Mouse (Mus musculus): ENCODE measurements around the gene Tmem63b. TPM values are rescaled to one million over a fixed set of nuclear protein-coding genes. Genes with fewer than 3 reads are reported as not detected.

The Tmem63b gene
- polyA plus RNA-seq, 1 experiment from 2014 or later, result 35.6 TPM

DNA sequence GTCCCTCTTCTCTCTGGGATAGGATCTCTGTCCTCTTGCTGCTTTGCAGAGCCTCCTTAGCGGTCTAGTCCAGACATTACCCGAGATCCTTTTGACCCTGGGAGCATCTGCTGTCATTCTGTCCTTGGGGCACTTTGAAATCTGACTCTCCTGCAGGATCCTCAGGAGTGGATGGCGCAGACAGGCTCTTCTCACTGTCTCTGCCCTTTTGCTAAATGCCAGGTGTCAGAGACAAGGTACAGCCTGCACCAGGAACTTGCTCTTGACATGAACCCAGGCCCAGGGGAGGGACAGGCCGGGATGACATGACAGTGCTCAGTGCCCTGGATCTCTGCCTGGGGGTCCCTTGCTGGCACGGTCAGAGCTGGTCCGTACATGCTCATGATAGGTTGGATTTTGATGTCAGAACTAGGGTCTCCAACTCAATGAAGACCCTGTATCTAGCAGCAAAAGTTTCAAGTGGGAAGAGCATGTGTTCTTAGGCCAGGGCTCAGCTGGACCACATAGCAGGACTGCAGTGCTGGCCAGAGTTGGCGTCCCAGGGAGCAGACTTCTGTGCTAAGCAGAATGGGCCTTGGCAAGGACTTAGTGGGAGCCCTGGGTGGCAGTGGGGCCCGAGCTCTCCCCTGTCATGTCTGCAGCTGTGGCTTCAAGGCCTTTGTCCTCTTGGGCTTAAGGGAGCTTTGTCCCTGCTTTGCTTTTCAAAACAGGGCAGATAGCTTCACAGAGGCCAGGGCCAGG lies 41.4 kb upstream of the Tmem63b start:
- no peak overlapping the region for H3K4me3 ChIP-seq (ENCODE audit: low read length)

DNA sequence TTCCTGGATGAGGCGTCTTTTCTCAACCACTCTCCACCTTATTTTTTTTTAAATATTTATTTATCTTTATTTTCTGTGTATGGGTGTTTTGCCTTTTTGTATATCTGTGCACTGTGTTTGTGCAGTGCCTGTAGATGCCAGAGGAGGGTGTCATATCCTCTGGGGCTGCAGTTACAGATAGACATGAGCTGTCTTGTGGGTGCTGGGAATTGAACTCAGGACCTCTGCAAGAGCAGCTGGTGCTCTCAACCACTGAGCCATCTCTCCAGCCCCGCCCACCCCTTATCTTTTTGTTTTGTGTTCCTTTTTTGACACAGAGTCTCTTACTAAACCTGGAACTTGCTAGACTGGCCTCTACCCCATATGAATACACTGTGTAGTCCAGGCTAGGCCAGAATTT lies 40.8 kb upstream of the Tmem63b start:
- H3K9me3 ChIP-seq (ENCODE audit: low read length), result no peaks in the 10 kb centered on the region
- no peak overlapping the region for H3K4me2 ChIP-seq (replicated peaks; ENCODE audit: low read depth, low read length)
- no peak overlapping the region for H3K4me3 ChIP-seq (ENCODE audit: low read length)
- H3K27me3 ChIP-seq (ENCODE audit: insufficient read depth, low read length), result no peaks in the 10 kb centered on the region
- H3K27ac ChIP-seq (ENCODE audit: low read length), result no peak overlapping the region
- H3K9ac ChIP-seq (replicated peaks; ENCODE audit: low read length), result no peak overlapping the region
- ATAC-seq (ENCODE audit: low FRiP score, low TSS enrichment), result no peak
- 83% methylated on average over 2 of the region's 2 CpGs for WGBS
- no peaks in the 10 kb centered on the region for H3K4me1 ChIP-seq (ENCODE audit: insufficient read depth, low read length)
- H3K36me3 ChIP-seq (ENCODE audit: insufficient read depth, low read length), result no peaks in the 10 kb centered on the region

More for the DNA sequence above, 41.4 kb upstream of the Tmem63b start:
- no peaks in the 10 kb centered on the region for H3K9me3 ChIP-seq (ENCODE audit: low read length)
- no peak overlapping the region for H3K27ac ChIP-seq (ENCODE audit: low read length)
- no peaks in the 10 kb centered on the region for H3K36me3 ChIP-seq (ENCODE audit: insufficient read depth, low read length)
- peaks cover 5% of the 10 kb centered on the region for H3K27me3 ChIP-seq (ENCODE audit: insufficient read depth, low read length)
- no peak for ATAC-seq (ENCODE audit: low FRiP score, low TSS enrichment)
- no peak overlapping the region for H3K4me2 ChIP-seq (replicated peaks; ENCODE audit: low read depth, low read length)
- H3K9ac ChIP-seq (replicated peaks; ENCODE audit: low read length), result no peak overlapping the region
- peaks cover 6% of the 10 kb centered on the region; the same call in 1 of the 2 replicates for H3K4me1 ChIP-seq (ENCODE audit: insufficient read depth, low read length)
- 41% methylated on average over 8 of the region's 8 CpGs for WGBS

DNA sequence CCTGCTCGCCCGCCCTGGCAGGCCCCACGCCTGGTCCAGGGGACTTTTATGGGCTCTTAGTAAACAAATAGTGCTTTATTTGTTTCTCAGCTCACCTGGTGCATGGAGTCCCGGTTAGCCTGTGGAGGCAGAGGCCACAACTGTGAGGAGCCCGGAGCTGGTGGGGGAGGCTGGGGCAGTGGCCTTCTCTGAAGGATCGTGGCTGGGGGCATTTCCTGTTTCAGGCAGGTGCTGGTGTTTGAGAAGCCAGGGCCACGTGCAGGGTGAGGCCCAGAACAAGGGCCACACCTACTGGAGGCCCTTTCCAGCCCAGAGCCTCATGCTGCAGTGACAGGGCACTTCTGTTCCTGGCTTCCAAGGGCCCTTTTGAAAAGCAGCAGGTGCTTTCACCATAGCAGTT lies 39.5 kb upstream of the Tmem63b start:
- no peaks in the 10 kb centered on the region for H3K9me3 ChIP-seq (ENCODE audit: low read length)
- no peak overlapping the region; the same call in 1 of the 2 replicates for H3K9ac ChIP-seq (replicated peaks; ENCODE audit: low read length)
- no peak overlapping the region for H3K4me3 ChIP-seq (ENCODE audit: low read length)
- H3K36me3 ChIP-seq (ENCODE audit: insufficient read depth, low read length), result no peaks in the 10 kb centered on the region
- no peak overlapping the region for H3K4me2 ChIP-seq (replicated peaks; ENCODE audit: low read depth, low read length)
- no peaks in the 10 kb centered on the region for H3K4me1 ChIP-seq (ENCODE audit: insufficient read depth, low read length)
- 0 out of 2 replicates have a peak, but pooled peaks have one; percentile 8 for ATAC-seq (ENCODE audit: low FRiP score, low TSS enrichment)
- no peak overlapping the region for H3K27ac ChIP-seq (ENCODE audit: low read length)
- no peaks in the 10 kb centered on the region for H3K27me3 ChIP-seq (ENCODE audit: insufficient read depth, low read length)
- WGBS, result 45% methylated on average over 7 of the region's 7 CpGs

- no peaks in the 10 kb centered on the region for H3K36me3 ChIP-seq (ENCODE audit: insufficient read depth, low read length)
- ATAC-seq (ENCODE audit: low FRiP score, low TSS enrichment), result no peak
- no peaks in the 10 kb centered on the region for H3K4me1 ChIP-seq (ENCODE audit: insufficient read depth, low read length)
- no peak overlapping the region for H3K4me3 ChIP-seq (ENCODE audit: low read length)
- no peak overlapping the region for H3K4me2 ChIP-seq (replicated peaks; ENCODE audit: low read depth, low read length)
- no peak overlapping the region for H3K9ac ChIP-seq (replicated peaks; ENCODE audit: low read length)
- no peak overlapping the region for H3K27ac ChIP-seq (ENCODE audit: low read length)
- no peaks in the 10 kb centered on the region for H3K9me3 ChIP-seq (ENCODE audit: low read length)
- WGBS, result 84% methylated on average over 10 of the region's 10 CpGs
- no peaks in the 10 kb centered on the region for H3K27me3 ChIP-seq (ENCODE audit: insufficient read depth, low read length)
These were observed 37.8 kb upstream of the Tmem63b start for GRCm38 (mm10) chr17:45724574-45724921.

DNA sequence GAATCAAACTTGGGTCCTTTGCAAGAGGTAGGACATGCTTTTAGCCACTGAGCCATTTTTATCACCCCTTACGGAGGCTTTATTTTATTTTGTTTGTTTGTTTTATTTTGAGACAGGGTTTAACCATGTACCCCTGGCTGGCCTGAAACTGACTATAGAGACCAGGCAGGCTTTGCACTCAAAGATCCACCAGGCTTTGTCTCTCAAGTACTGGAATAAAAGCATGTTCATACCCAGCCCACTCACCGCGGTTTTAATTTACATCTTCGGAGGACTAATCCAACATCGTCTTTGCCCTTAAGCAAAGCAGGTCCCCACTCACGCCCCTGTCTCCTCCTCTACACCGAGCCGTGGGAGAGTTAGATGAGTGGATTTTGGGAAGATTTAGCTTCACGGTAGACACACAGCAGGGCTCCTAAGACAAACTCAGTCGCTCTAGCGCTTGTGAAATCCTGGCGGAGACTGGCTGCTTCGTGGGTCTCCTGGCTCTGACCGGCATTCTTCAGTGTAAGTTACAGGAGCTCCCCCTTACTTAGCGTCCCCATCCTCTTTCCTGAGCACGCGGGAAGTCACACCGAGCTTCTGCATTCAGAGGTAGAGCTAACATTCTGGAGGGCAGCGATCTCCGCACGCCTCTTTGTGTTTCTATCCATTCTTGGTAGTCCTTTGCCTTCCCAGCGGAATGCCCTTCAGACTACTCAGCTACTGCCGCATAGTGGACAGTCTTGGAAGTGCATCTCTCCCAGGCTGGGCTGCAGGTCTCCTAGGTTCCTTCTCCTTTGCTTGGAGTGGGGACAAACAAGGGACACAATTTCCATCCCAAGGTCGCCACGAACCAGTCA lies 37.2 kb upstream of the Tmem63b start:
- no peaks in the 10 kb centered on the region for H3K27me3 ChIP-seq (ENCODE audit: insufficient read depth, low read length)
- no peaks in the 10 kb centered on the region for H3K4me1 ChIP-seq (ENCODE audit: insufficient read depth, low read length)
- H3K27ac ChIP-seq (ENCODE audit: low read length), result 0 out of 2 replicates have a peak overlapping the region, but pooled peaks have one; percentile 35
- H3K9ac ChIP-seq (replicated peaks; ENCODE audit: low read length), result peak overlapping the region; percentile 75
- peak; percentile 63; the same call in 1 of the 2 replicates for ATAC-seq (ENCODE audit: low FRiP score, low TSS enrichment)
- H3K36me3 ChIP-seq (ENCODE audit: insufficient read depth, low read length), result no peaks in the 10 kb centered on the region
- peak overlapping the region; percentile 69 for H3K4me2 ChIP-seq (replicated peaks; ENCODE audit: low read depth, low read length)
- H3K9me3 ChIP-seq (ENCODE audit: low read length), result no peaks in the 10 kb centered on the region
- peak overlapping the region; percentile 50 for H3K4me3 ChIP-seq (ENCODE audit: low read length)
- WGBS, result 2% methylated on average over 25 of the region's 25 CpGs

DNA sequence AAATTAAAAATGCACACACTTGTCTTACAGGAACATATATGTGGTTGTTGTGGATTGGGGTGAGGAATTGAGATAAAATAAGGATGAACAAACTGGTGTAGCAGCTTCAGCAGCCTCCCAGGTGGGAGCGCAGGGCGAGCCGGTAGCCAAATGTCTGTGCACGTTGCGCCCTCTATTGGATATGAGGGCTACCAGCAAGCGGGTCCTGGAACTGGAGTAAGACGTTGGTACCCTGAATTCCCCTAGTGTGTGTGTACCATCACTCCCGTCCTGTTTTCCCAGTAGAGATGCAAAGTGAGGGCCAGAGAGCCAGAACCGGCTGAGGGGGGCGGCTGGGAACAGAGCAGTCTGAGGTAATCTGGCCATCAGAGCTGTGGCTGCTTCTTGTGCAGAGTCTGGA lies 31.6 kb upstream of the Tmem63b start:
- no peaks in the 10 kb centered on the region for H3K36me3 ChIP-seq (ENCODE audit: insufficient read depth, low read length)
- H3K27me3 ChIP-seq (ENCODE audit: insufficient read depth, low read length), result no peaks in the 10 kb centered on the region
- H3K4me3 ChIP-seq (ENCODE audit: low read length), result no peak overlapping the region
- H3K27ac ChIP-seq (ENCODE audit: low read length), result no peak overlapping the region
- no peak overlapping the region for H3K4me2 ChIP-seq (replicated peaks; ENCODE audit: low read depth, low read length)
- no peaks in the 10 kb centered on the region for H3K9me3 ChIP-seq (ENCODE audit: low read length)
- ATAC-seq (ENCODE audit: low FRiP score, low TSS enrichment), result peak; percentile 9; the same call in 1 of the 2 replicates
- 10% methylated on average over 10 of the region's 10 CpGs for WGBS
- H3K4me1 ChIP-seq (ENCODE audit: insufficient read depth, low read length), result peaks cover 8% of the 10 kb centered on the region; the same call in 1 of the 2 replicates
- H3K9ac ChIP-seq (replicated peaks; ENCODE audit: low read length), result no peak overlapping the region

- no peak for ATAC-seq (ENCODE audit: low FRiP score, low TSS enrichment)
- H3K9ac ChIP-seq (replicated peaks; ENCODE audit: low read length), result no peak overlapping the region
- H3K27me3 ChIP-seq (ENCODE audit: insufficient read depth, low read length), result no peaks in the 10 kb centered on the region
- no peak overlapping the region for H3K4me2 ChIP-seq (replicated peaks; ENCODE audit: low read depth, low read length)
- 0 out of 2 replicates have a peak, but pooled peaks cover 1% of the 10 kb centered on the region for H3K4me1 ChIP-seq (ENCODE audit: insufficient read depth, low read length)
- H3K4me3 ChIP-seq (ENCODE audit: low read length), result no peak overlapping the region
- no peaks in the 10 kb centered on the region for H3K36me3 ChIP-seq (ENCODE audit: insufficient read depth, low read length)
- no peak overlapping the region for H3K27ac ChIP-seq (ENCODE audit: low read length)
- WGBS, result 54% methylated on average over 3 of the region's 3 CpGs
- no peaks in the 10 kb centered on the region for H3K9me3 ChIP-seq (ENCODE audit: low read length)
These were observed 24.8 kb upstream of the Tmem63b start for GRCm38 (mm10) chr17:45711525-45711924.

- H3K27me3 ChIP-seq (ENCODE audit: insufficient read depth, low read length), result no peaks in the 10 kb centered on the region
- H3K4me1 ChIP-seq (ENCODE audit: insufficient read depth, low read length), result no peaks in the 10 kb centered on the region
- no peak overlapping the region for H3K27ac ChIP-seq (ENCODE audit: low read length)
- H3K9ac ChIP-seq (replicated peaks; ENCODE audit: low read length), result no peak overlapping the region
- ATAC-seq (ENCODE audit: low FRiP score, low TSS enrichment), result no peak
- no peak overlapping the region for H3K4me3 ChIP-seq (ENCODE audit: low read length)
- H3K4me2 ChIP-seq (replicated peaks; ENCODE audit: low read depth, low read length), result no peak overlapping the region
- WGBS, result 75% methylated on average over 8 of the region's 8 CpGs
- no peaks in the 10 kb centered on the region for H3K9me3 ChIP-seq (ENCODE audit: low read length)
- no peaks in the 10 kb centered on the region for H3K36me3 ChIP-seq (ENCODE audit: insufficient read depth, low read length)
These were observed 23.7 kb upstream of the Tmem63b start for GRCm38 (mm10) chr17:45710407-45710806.

- H3K27ac ChIP-seq (ENCODE audit: low read length), result no peak overlapping the region
- H3K36me3 ChIP-seq (ENCODE audit: insufficient read depth, low read length), result no peaks in the 10 kb centered on the region
- no peak for ATAC-seq (ENCODE audit: low FRiP score, low TSS enrichment)
- no peaks in the 10 kb centered on the region for H3K27me3 ChIP-seq (ENCODE audit: insufficient read depth, low read length)
- no peak overlapping the region for H3K4me2 ChIP-seq (replicated peaks; ENCODE audit: low read depth, low read length)
- 37% methylated on average over 3 of the region's 3 CpGs for WGBS
- H3K9ac ChIP-seq (replicated peaks; ENCODE audit: low read length), result no peak overlapping the region
- no peaks in the 10 kb centered on the region for H3K4me1 ChIP-seq (ENCODE audit: insufficient read depth, low read length)
- no peak overlapping the region for H3K4me3 ChIP-seq (ENCODE audit: low read length)
- no peaks in the 10 kb centered on the region for H3K9me3 ChIP-seq (ENCODE audit: low read length)
These were observed 23.1 kb upstream of the Tmem63b start for GRCm38 (mm10) chr17:45709829-45710228.

- Histone ChIP-seq H3K27me3 (ENCODE audit: insufficient read depth, low read length) (no peaks in the 10 kb centered on the region), H3K9me3 (ENCODE audit: low read length) (no peaks in the 10 kb centered on the region), H3K4me2 (replicated peaks; ENCODE audit: low read depth, low read length) (no peak overlapping the region), H3K27ac (ENCODE audit: low read length) (no peak overlapping the region), H3K36me3 (ENCODE audit: insufficient read depth, low read length) (no peaks in the 10 kb centered on the region), H3K9ac (replicated peaks; ENCODE audit: low read length) (no peak overlapping the region), H3K4me1 (ENCODE audit: insufficient read depth, low read length) (no peaks in the 10 kb centered on the region), H3K4me3 (ENCODE audit: low read length) (no peak overlapping the region)
- 81% methylated on average over 8 of the region's 8 CpGs for WGBS
- ATAC-seq (ENCODE audit: low FRiP score, low TSS enrichment), result no peak
These were observed 21.5 kb upstream of the Tmem63b start for GRCm38 (mm10) chr17:45708179-45708578.

All from kidney, embryonic 16.5 days (tissue).